Mouse (Mus musculus) hindlimb bud, embryonic 11.5 days (tissue): ENCODE results near the gene Gm29133.

ENCODE experiments used
- DNase-seq: peaks from one replicate; pipeline ENCODE4 v3.0.0-alpha.2; 2012; ENCODE audit warnings: low read depth, low spot score; ENCODE audit errors: extremely low spot score

Gm29133 gene

DNA sequence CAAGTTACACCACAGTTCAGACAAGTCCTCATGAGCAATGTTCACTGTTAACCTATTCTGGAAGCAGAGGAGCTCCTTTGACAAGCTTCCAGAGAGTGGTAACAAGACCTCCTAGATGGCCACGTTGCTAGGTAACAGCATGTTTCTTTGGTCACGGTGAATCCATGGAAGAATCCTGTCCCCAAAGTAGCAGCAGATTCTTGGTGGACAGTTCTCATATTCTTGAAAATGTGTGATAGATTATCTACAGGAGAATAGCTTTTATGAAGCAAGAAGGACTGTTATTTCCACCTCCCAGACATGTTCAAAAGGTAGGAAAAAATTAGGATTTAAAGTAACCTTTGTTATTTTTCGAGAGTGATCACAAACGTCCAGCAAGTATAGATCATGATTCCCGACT, at the start of gene Gm29133:
Gene Gm29133 (plus strand): TSS at position 301 of the 400 bp plus-strand sequence.
- no peak for DNase-seq

DNA sequence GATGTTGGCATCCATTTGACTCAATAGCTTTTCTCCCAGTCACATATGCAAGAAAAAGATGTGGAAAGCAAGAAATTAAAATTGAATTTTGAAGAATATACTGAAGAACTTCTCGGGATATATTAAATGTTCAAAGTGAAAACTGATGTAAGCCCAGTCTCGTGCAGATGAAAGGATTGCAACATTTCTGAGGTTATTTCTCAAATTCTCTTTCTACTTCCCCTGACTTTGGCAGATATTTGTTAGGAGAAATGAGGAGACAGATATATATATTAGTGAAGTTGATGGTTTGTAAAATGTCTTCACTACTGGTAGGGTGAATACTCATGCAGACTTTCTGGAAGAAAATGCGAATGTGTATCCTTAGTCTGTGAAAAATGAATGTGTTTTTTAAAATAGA, 48.9 kb upstream of the Gm29133 start:
- DNase-seq: no peak

DNA sequence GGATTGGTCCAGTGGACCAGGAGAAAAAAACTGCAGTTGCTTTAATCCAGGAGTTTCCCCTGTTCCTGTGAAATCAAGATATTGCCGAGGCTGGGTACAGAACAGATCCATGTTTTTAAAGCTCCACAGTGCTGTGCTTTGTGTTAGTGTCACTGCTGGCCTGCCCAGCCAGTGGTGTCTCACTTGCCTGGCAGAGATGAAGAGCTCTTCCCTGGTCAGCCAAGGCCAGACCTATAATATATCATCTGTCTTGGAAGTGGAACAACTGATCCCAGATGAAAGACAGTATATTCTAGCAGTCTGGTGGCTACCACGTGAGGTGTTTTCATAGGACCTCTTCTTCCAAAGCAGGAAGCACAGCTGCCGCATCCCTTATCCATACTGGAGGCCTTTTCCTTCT, 46.7 kb upstream of the Gm29133 start:
- DNase-seq: no peak

DNA sequence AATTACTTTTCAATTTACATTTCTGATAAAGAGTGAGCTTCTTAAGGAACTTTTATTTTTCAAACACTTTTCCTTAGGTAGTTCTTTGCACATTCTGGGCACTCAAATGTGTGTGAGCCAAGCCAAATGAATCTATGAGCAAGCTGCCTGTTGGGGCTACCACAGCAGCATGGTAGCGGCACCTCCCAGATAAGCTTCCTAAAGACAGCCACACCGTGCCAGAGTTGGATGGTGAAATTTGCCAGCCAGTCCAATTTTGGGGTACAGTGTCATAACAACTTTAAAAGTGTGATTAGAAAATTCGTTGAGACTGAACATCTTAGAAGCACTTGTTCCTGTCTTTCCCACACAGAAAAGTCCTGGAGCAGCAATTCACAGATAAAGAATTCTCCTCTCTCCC, 41.5 kb upstream of the Gm29133 start:
- no peak for DNase-seq

DNA sequence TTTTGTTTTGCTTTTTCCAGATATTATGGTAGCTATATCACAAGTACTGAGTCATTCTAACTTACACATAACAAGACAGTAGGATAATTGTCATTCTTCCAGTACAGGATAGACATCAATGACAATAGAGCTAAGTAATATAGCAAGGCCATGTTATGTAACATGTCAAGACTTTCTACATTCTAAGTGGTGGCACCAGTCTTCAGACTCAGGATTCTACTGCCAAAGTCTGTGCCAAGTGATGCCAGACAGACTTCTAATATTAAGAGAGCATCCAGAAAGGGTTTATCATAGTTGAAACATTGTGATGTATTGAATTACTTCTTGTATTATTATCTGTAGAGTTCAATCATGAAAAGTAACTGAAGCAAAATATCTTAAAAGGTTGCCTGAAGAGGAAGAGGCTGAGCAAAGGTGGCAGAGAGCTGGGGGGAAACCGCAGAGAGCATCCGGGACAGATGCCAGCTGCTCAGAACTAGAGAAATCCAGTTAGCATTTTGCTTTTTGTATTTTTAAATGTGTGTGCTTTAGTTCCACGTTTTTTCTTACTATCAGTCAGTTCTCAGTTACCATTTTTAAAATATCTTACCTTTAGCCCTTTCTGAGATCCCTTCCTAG, 34.2 kb upstream of the Gm29133 start:
- no peak for DNase-seq

DNA sequence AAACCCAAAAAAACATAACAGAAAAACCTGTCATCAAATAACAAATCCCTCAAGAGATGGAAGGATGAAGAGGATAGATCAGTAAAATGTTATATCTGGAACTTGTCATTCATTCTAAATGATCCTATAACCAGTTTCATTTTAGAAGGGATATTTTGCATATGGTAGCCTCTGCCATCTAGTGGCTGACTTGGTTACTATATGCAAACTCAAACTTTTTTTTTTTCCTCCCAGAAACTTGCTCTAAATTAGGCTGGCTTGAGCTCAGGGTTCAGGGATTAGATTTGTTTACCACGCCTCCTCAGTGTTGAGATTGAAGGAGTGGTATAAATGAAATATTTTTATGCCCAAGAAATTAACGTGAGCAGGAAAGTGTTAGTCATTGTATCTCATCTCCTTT, 27.3 kb upstream of the Gm29133 start:
- DNase-seq: no peak

DNA sequence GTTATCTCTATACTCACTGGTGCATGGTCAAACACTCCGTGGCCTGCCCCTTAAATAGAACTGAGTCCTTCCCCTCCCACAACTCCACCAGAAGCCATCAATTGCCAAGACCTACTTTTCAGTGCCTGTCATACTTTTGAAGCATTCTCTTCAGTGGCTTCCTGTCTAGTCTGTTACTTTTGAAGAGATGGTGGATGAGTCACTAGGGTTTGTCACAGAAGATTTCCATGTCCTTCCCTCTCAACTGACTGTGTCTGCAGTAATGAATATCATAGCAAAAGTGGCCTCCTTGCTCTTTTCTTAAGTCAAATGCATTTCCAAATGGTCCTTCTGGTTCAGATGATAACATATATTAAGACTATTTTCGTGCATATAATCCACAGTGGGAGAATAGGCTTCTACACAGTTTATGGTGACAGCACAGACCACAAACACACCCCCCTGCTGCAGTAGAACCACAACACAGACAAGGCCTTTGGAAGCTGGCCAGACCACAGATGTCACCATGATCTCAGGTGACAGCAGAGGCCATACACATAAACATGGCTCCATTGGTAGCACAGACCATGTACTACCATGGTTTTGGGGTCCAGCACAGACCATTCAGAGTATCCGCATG, 16.9 kb upstream of the Gm29133 start:
- DNase-seq: no peak

DNA sequence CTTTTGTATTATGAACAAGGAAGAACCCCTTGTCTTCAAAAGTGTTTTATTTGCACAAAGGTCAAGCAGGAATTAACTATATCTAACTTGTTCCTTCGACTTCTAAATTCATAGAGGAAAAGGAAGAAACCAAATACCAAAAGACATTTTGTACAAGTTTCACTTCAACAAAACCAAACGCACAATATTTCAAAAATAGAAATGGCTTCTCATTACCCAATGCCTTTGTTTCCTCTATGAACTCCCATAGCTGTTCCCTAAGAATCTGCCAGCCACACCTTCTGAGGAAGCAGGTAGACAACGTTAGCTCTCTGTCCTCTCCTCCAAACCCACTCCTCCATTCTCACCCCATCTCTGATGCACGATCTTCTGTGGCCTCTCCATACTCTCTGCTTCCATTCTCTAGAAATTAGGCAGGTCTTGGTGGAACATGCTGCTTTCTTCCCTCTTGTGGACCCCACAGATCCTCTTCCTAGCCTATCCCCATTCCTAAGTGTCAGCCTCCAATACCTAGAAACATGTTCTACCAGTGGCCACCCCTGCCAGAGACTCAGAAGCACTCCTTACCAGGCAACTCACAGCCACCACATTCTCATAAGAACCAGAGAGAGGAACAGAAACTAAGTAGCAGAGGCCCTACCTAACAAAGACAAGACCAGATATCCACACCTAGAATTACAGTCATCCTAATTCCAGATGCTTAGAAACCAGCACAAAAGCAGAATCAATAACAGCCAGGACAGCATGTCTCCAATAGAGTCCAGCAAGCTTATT, 4.1 kb upstream of the Gm29133 start:
- DNase-seq: no peak

DNA sequence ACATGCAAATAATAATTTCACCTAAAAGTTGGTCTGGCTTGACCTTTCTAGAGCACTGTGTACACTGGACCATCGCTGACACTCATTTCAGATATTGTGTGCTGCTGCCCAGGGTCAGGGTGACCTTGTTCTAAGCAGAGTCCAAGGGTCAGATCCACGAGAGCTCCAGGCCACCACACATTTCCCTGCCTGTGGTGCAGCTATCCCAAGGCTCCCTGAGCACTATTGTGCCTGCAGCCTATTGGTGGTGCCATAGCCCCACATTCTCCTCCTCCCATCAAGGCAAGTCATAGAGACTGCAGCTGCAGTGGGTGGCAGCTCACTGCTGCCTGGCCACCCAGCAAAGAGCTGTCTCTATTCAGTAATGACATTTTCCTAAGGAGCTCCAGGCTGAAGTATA, 2.7 kb upstream of the Gm29133 start:
- DNase-seq: no peak

DNA sequence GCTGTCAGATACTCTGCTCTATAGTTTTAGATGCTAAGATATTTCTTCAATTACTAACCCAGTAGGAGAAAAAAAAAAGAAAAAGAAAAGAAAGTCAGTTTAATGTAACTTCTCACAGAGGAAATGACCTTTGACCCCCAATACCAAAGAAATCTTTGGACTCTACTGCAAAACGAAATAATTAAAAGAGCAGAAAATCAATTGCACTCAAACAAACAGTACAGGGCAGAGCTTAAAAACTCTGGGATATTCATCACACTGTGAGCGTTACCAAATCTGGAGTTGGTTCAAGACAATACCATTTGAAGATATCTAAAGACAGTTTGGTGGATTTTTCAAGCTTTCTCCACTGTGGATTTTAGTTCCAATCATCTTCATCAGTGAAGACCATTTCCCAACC, 15.4 kb downstream of the Gm29133 start:
- no peak for DNase-seq

DNA sequence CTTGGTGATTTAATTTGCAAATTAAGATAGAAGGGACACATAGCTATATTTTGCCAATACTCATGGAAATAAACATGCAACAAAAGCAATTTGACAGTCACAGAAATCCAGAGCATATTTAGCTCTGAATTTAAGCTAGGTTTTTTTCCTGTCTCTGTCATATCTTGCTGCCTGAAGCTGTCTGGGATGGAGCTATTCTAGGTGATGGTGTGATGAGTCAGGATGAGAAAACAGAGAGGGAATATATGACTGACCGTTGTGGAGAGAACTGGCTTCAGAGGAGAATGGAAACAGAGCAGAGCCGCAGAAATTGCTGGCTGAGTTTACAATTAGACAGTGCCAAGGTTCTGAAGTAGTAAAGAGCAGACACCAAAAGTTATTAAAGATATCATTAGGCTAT, 26.3 kb downstream of the Gm29133 start:
- DNase-seq: no peak

DNA sequence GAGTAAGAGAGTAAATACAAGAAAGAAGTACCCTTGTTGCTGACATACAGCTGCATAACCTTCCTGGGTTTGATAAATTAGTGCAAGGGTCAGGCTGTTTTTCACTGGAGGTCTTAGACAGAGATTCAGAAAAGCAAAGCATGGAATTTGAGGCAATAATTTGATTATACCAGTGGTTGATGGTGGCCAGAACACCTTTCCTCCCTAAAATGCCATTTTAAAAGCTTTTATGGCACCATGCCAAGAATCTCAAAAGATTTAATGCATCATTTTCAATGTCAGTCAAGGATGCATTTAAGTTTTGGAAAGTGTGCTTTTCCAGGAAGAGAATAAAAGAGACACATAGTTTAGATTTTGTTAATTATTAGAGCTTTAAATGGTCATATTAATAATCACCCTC, 60.0 kb downstream of the Gm29133 start:
- no peak for DNase-seq

DNA sequence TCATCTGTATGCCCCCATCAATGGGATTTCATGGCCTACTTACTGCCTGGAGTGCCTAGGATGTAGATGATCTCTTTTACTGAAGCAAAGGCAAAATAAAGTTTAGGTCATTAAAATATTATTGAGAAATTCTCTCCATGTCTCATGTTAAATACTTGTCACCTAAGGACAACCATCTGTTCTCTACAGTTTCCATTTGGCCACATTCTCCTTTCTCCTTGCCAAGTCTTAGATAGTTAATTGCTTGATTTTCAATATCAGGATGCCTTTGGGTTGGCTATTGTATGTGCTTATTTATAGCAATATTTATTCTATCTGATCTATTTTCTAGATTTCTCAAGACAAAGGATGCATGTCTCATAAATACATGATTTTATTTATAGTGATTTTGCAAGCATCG, 75.9 kb downstream of the Gm29133 start:
- DNase-seq: no peak

DNA sequence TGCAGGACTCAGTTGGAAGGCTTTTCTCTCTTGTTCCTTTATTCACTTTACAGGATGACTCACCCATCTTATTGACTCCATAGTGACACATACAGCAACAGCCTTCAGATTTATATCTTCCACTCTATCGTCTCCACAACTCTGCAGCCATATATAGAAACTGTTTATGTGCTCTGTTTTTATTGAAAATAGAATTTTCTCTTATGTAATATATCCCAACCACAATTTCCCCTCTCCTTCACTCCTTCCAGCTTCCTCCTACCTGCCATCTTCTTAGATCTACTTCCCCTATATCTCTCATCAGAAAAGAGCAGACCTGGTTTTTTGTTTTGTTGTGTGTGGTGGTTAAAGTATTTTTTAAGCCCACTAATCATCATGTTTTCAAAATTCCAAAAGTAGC, 76.5 kb downstream of the Gm29133 start:
- no peak for DNase-seq

DNA sequence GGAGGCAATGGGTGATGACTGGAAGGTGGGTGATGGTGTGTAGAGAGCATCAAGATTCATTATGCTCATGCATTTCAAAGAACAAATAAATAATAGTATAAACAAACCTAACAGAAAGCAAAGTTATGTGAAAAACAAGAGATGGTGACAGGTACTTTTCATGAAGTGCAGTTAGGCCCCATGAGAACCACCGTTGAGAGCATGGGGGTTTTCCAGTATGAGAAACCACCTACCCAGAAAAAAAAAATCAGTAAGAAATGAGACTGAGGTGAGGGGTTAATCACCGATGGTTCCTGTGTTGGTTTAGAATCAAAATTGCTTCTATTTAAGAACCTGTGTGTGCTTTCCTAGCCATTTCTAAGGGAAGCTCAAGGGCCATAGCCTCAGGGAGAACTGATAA, 86.8 kb downstream of the Gm29133 start:
- no peak for DNase-seq

DNA sequence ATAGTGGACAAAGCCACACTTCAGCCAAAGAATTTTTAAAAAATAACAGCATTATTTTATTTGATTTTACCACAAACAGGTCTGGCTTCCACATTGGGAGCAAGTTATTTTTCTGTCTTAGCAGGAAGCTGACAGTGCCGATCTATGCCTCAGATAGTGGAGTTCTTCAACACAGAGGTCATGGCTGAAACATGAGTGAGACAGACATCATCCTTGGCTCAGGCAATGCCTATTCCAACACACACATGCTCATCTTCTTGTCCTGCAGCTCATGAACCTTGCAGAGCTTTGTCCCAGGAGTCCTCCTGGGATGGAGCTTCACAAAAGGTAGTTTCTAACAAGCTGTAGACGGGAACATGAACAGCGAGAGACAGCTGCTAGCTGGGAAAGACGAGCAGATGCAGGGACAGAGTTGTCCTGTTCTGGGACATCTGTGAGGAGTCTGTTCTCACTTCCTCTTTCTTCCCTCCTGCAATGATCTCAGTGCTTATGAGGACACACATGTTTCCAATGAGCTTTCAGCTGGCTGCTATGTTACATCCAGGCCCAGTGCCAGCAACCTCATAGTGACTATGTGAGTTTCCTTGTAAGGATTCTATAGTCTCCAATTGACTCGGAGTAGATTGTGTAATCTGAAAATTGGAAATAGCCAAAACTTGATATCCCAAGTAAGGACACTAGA, 87.4 kb downstream of the Gm29133 start:
- DNase-seq: no peak
